Mouse (Mus musculus): ENCODE results near the gene Myo18a.

Myo18a gene

DNA sequence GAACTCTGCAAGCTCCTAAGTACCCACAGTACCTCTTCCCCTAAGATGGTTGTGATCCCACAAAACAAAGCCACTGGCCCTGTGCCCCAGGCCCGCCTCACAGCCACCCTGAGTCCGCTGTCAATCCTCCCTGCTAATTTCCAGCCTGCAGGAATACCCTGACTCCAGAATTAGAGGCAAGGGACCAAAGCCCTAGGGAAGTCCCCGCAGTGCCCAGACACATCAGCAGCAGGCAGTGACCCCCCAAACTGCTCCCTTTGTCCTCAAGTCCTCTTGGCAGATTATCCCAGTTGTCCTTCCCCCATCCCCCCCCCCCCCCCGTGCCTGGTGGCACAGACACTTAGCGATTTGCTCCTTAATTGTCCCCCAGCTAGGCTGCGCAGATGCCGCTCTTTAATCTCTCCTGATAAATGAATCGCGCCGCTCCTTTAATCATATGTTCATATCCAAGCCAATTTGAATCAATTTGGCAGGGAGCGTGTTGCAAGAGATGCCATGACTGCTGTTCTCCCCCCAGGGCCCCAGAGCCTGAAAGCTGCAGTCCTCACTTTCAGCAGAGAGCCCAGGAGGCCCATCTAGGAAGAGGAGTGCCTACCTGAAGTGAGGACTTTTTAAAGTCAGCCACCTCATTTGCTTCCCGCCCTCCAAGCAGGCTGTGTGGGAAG lies 104.5 kb downstream of the Myo18a start:
- DNase-seq (ENCODE audit: low read depth, low spot score) = no peak

DNA sequence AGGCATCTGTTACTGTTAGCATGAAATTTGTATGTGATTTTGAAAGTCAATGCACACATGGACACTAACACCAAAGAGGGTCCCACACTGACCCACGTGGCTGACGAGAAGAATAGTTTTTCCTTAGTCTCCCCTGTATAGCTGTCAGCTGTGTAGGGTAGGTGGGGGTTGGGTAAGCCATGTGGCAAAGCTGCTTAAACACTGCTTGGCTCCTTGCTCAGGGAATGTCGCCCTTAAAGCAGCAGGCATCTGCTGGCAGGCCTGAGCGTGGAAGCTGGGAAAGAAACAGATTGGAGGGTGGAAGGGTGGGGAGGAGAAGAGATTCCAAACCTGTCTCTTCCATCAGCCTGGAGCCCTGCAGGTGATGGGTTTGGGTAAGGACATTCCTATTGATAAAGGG lies 108.4 kb downstream of the Myo18a start:
- DNase-seq (ENCODE audit: low read depth, low spot score) = peak; percentile 97

DNA sequence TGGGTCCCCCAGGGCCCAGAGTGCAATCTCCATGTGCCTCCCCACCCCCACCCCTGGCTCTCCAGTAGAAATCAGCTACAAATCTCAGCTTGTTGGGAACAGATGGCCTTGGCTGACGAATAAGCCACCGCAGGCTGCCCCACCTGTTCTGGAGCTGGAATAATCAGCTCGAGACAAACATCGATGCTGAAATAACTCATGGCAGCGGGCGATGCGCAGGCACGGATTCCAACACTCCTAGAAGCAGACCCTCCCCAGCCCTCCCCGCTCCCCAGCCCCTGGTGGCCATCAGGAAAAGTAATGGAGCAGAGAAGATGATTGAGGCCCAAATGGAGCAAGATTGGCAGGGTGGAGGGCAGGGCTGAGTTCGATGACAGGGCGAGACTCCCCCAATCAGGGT lies 109.2 kb downstream of the Myo18a start:
- DNase-seq (ENCODE audit: low read depth, low spot score) = peak; percentile 96

DNA sequence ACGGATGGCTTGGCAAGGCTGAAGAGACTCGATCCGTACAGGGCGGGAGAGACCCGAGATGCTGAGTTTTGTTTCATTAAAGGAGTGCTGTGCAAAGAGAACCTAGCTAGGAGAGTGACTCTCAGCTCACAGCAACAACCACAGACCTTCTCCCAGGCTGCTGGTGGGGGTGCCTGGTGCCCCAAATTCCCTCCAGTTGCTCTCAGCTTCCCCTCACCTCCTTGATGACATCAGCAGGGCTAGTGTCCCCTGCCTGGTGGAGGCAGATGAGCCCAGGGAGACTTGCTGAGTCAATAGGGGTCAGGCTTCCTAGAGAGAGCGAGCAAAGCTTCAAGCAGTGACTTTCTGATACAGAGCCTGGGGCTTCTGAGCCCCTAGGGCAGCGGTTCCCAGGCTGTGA lies 109.6 kb downstream of the Myo18a start:
- DNase-seq (ENCODE audit: low read depth, low spot score) = peak; percentile 56

DNA sequence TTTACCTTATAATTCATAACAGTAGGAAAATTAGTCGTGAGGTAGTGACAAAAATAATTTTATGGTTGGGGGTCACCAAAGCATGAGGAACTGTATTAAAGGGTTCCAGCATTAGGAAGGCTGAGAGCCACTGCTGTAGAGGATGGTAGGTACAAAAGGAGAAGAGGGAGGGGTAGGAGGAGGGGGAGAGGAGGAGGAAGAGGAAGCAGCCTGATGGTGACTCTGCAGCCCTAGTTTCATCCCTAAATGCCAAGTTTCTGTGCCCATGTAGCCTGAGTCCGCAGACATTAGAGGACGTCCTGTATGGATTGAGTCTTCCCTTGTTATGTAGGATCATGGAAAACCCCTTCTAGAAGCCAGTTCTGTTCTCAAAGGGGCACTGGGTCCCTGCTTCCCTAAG lies 110.1 kb downstream of the Myo18a start:
- no peak for DNase-seq (ENCODE audit: low read depth, low spot score)

DNA sequence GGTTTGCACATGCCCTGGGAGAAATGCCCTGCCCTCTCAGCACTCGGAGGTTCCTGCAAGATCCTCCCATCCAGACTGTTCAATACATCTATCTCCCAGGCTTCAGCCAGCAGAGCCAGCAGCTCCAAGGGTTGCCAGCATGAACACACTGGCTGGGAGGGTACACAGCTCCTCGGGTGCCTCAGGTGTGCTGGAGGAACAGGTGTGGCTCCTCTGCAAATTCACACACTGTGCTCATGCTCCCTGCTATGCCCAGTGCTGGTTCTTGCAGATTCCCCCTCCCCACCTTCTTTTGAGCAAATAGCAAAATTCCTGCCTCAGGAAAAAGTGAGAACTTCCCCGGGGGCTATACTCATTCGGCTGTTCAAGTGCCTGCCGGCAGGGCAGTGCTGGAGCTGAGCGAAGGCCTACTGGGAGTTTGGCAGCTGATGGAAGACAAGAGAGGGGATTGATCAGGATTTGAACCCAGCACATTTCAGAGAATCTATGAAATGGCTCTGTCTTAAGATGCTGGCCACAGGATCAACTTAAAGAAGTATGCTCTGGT lies 111.7 kb downstream of the Myo18a start:
- no peak for DNase-seq (ENCODE audit: low read depth, low spot score)

DNA sequence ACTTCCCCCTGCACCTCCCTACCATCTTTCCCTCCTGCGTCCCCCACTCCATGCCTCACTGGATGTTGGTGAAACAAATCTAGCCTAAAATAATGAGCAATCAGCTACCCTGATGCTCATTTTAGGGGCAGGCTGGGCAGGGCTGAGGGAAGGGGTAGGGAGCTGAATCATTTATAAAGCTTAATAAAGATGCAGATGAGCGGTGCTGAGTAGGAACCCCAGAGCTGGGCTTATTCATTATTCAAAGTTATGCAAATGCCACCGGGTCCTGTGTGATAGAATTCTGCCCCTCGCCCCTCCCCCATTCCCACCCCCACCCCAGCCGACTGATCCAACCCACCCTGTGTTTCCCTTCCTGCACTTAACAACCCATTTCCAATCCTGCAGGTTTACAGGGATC lies 112.2 kb downstream of the Myo18a start:
- DNase-seq (ENCODE audit: low read depth, low spot score) = no peak

DNA sequence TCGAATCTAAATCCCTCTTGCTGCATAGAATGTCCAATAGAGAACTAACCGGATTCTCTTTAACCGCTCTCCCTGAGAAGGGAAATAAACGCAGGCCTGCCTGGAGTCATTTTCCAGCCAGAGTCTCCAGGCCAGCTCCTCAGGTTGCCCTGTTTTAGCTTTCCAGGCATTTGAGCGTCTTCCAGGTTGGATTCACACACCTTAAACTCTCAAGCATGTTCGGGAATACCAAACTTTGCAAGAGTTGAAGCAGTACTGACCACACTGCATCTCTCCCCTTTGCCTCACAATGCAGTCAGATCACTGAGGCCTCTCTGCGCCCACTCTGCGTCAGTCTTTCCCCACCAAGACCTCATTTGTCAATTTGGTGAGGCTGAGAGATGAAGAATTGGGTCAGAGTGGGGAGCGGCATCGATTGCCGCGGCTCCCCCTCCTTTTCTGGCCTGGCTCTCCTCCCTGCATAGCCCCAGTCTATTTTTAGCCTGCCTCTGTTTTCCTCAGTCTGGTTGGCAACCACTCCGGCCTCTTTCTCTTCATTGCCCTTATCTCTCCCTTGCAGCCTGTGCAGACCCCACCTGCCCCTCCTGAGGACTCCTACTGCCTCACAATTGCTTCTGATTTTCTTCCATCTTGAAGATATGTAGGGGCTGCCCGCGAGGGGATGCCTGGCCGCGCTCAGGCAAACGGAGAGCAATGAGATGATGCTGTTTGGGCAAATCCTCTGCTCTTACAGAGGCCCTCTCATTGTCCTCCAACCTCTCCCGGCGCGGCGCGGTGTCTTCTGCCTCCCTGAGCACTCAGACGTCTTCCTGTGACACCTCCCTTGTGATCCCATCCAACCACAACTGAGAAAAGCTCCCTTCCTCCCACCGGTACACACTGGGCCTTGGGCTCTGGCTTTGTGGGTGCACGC lies 113.1 kb downstream of the Myo18a start:
- peak; percentile 84 for DNase-seq (ENCODE audit: low read depth, low spot score)

DNA sequence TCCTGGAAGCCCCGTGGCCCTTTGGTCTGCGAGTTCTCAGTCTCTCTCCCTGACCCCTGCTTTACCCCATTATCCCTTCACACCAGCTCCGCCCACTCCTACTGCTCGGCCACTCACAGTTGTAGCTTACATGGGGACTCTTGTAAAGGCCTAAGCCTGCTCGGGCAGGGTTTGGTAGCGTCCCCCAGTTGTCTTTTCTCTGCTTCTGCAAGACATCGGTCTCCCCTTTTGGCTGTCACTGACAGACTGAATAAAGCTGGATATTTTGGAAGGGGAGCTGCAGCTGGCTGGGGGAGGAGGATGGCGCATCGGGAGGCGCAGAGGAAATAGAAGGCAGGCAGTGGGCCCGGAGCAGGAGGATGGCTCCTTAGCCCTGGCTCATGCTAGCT lies 113.7 kb downstream of the Myo18a start:
- DNase-seq (ENCODE audit: low read depth, low spot score) = peak; percentile 74

DNA sequence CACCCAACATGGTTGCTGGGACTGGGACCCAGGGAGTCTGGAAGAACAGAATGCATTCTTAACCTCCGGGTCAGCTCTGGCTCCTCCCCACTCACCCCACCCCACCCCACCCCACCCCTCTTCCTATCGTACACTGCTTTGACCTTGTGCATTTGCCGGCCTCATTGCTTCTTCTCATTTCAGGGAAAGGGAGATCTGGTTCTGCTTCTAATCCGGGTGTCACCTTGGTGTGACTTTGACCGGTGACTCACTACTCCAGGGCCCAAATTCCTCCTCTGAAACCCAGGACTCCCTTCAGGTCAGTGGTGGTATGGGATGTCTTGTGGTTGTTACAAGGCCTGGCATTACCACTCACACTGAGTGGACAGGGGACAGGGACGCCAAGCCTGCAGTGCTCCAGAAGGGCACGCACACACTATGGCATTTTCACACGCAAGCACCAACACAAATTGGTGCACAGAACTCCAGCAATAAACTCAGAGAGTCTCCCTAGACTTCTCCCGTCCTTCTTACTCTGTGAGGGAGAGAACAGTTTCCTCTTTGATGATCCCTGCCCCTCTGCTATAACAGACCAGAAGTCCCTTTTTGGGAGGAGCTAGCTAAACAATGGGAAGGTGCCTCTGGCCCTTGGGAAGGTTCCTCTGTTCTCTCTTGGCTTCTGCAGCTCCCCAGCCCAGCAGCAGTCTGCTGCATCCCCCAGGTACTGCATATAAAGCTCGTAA lies 121.6 kb downstream of the Myo18a start:
- no peak for DNase-seq (ENCODE audit: low read depth, low spot score)

DNA sequence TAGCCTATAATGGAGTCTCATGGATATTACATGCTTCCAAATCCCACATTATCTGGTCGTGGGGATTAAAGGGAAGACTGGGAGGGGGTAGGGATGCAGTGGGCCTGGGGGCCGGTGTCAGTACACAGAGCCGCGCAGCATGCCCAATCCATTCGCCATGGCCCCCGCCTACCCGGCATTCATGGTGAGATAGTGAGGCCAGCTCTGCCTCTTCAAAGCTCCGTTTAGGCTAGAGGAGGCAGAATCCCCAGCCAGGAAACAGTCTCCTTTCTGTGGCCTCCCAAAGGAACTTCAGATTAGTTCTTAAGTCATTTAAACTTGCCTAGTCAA lies 122.2 kb downstream of the Myo18a start:
- DNase-seq (ENCODE audit: low read depth, low spot score) = no peak

DNA sequence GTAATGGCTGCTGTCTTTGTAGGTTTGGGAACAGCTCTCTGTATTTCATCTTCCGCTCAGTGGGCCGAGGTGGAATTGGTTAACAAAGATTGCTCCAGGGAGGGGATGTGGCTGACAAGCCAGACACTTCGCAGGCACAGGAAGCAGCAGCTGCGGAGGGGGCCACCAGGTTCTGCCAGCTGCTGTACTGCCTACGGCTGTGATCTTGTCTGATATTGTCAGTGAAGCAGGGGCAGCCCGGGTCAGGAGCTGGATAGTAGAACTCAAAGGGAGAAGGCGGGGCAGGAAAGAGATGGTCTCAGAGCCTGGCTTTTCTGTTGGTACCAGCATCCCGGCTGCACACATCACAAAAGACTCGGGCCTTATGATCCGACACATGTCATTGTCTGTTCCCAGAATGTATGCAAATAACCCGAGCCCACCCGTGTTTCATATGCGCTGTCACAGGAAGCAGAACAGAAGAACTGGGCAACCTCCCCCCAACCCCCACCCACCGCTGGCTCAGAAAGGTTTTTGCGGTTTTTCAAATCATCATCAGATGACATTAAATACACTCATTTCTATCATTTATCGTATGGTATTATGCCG lies 124.4 kb downstream of the Myo18a start:
- DNase-seq (ENCODE audit: low read depth, low spot score) = peak; percentile 69

DNA sequence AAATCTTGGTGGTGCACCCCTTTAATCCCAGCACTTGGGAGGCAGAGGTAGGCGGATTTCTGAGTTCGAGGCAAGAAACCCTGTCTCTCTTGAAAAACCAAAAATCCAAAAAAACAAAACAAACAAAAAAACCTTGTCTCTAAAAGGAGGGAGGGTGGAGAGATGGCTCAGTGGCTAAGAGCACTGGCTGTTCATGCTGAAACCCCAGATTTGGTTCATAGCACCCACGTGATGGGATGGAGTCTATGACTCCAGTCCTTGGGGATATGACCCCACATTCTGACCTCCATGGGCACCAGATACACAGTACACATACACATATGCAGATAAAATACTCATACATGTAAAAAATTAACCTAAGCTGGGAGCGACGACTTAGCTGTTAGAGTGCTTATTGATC lies 125.8 kb downstream of the Myo18a start:
- DNase-seq (ENCODE audit: low read depth, low spot score) = no peak

DNA sequence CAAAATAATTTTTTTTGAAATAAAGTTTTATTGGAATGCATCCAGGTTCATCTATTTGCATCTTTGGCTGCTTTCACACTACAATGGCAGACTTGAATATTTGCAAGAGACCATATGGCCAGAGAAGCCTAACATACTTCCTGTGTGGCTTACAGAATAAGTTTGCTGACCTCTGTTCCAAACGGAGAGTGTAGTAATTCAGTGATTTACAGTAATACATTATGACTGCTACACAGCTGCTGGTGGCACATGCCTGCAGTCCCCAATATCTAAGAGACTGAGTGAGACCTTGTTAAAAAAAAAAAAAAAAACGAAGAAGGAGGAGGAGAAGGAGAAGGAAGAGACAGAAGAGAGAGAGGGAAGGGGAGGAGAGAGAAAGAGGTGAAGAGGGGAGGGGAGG lies 126.4 kb downstream of the Myo18a start:
- DNase-seq (ENCODE audit: low read depth, low spot score) = no peak

DNA sequence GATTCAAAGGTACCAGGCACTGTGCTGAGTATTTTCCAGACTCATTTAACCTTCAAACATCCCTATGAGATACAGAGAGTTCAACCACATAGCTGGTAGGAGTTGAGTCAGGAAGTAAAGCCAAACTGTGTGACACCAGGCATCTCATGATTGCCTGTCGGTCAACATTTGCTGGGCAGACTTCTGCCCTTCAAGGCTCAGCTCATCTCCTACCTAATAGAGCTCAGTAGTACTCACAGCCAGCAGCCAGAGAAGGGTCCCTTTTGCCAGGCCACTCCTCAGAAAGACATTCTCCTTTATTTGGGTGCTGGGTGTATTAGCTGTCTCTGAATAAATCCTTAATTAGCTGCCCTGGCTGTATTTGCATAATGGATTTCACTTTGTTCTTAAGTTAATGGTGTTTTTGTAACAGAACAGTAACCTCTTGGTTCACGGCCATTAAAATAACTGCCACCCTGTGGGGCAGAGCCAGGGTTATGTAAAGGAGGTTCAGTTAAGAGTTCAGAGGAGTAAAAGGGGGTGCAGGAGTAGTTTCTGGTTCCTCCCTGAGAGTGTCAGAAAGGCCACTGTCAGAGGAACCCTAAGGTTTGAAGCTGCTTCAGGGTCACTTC lies 127.7 kb downstream of the Myo18a start:
- no peak for DNase-seq (ENCODE audit: low read depth, low spot score)

DNA sequence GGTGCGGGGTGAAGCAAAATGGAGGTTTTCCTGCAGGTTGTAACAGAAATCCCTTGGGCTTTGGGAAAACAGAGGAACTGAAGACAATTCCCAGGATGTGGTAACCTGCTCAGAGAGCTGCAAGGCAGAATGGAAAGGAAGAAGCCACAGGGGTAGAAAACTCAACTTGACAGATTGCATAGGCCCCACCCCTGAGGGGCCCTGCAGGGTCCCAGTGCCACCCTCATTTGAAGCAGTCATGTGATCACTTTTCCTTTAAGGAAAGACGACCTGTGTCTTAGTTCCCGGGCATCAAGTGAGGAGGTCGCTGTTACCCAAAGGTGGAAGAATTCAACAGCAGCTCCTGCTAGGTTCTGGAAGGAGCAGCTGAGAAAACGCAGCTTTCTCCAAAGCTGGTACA lies 129.8 kb downstream of the Myo18a start:
- no peak for DNase-seq (ENCODE audit: low read depth, low spot score)

DNA sequence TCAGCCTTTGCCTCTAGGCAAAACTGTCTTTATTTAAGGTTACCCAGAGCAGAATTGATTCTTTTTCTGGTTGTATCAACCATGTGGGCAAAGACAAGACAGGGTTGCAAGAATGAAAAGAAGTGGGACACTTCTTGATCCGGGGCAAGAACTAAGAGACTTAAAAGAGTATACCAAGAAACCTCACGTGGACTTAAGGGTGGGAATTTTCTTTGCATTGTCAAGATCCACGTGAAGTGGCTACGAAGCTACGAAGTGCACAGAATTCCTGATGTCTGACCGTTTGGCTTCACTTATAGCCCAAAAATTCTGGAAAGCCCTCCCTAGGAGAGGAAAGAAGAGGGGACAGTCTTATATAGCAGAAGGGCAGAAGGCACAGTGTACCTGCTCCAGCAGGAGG lies 130.2 kb downstream of the Myo18a start:
- no peak for DNase-seq (ENCODE audit: low read depth, low spot score)

DNA sequence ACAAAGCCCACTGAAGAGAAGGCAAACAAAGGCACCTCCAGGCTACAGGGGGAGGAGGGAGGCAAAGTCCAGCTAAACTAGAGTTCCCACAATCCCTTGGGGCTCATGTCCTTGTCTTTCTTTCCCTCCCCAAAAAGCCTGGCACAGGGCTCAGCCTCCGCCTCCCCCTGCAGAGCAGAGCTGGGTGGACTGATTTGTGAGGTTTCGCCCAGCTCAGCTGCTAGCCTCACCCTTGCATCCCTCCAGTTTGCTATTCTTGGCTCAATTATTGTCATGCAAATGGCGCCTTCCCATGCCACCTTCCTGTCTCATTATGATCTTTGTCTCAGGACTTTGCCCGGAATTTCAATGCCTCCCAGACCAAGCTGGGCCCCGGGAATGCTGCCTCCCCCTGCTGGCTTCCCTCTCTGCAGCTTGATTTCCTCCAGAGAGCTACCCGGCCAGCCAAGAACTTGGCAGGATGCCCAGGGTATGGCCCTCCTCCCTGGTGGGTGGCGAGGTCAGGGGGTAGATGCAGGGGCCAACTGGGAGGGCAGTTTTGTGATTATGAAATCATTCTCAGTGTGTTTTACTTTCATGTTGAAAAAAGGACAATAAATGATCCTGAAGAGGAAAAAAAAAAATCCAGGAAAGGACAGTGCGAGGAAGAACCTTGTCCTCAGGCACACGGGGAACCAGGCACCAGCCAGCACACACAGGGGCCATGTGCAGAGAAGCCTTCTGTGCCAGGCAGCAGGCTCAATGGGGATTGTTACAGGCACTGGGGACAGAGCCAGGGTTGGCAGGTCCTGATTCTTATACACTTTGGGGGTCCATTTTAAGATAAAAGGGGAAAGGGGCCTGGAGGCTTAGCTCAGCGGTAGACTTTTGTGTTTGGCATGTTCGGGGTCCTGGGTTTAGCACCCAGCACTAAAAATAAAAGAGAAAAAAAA lies 131.0 kb downstream of the Myo18a start, which contains the start of gene Pipox:
Pipox (minus strand) TSS at position 310 of the 932 bp plus-strand sequence.
- DNase-seq (ENCODE audit: low read depth, low spot score) = peak; percentile 91

DNA sequence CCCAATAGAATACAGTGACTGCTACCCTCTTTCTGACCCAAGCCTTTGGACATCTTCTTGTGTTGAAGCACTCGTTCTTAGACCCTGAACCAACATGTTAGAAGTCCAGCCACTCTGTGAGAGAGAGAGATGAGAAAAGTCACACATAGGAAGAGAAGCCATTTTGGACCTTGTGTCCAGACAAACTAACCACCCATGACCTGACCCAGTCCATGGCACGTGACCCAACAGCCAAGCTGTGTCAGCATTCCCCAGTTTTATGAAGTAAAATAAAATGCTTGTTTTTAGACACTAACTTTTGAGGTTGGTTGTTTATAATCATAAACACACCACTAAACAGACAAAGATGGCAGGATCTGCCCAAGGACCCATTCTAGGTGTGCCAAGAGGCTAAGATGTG lies 131.9 kb downstream of the Myo18a start:
- DNase-seq (ENCODE audit: low read depth, low spot score) = no peak

DNA sequence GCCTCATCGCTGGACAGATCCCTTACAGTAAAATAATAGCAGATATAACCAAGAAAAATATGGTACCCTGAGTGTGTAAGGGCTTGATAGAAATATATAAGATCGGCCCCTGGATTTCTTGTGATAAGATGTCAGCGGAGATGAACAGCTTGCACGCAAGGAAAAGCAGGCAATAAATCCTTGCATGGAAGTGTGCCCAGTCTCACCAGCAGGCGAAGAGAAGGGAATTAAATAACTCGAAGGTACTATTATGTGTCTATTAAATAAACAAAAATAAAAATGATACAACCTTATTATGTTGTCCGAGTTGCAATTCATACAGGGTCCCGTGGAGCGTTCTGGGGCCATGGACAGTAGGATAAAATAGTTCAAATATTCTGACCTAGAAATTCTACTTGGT lies 133.0 kb downstream of the Myo18a start:
- peak; percentile 68 for DNase-seq (ENCODE audit: low read depth, low spot score)
